ENCODE assay signal across 8 mouse cellular contexts in genomic region chr13:59431124-59431864, GRCm38 (mm10).
DNase-seq lines count a peak whose midpoint lies in the region; ATAC-seq and TF ChIP-seq lines count a peak whose summit lies in the region.

No protein-coding gene starts in this region.

- H3K9ac ChIP-seq in heart, embryonic 11.5 days (ENCODE audit: low read depth, low read length) = no peak overlapping the region
- no peak overlapping the region for H3K9ac ChIP-seq in midbrain, embryonic 11.5 days (ENCODE audit: low read length)

- H3K9me3 ChIP-seq in heart, embryonic 11.5 days (replicated peaks; ENCODE audit: control insufficient read depth, low read length) = no peaks in the 10 kb centered on the region
- no peaks in the 10 kb centered on the region for H3K9me3 ChIP-seq in midbrain, embryonic 11.5 days (ENCODE audit: control insufficient read depth, low read length)

- H3K36me3 ChIP-seq in heart, embryonic 11.5 days (ENCODE audit: control insufficient read depth, insufficient read depth, low read length) = no peaks in the 10 kb centered on the region
- H3K36me3 ChIP-seq in midbrain, embryonic 11.5 days (ENCODE audit: control insufficient read depth, insufficient read depth, low read length) = no peaks in the 10 kb centered on the region

- no peaks in the 10 kb centered on the region for H3K27me3 ChIP-seq in heart, embryonic 11.5 days (ENCODE audit: control insufficient read depth, insufficient read depth, low read length)
- H3K27me3 ChIP-seq in midbrain, embryonic 11.5 days (ENCODE audit: control insufficient read depth, insufficient read depth, low read length) = no peaks in the 10 kb centered on the region

- WGBS in heart, embryonic 11.5 days (ENCODE audit: insufficient replicate concordance) = 56% methylated on average over 18 of the region's 18 CpGs
- 74% methylated on average over 18 of the region's 18 CpGs for WGBS in midbrain, embryonic 11.5 days

- no peak for ATAC-seq in heart, embryonic 11.5 days (replicated peaks; ENCODE audit: insufficient number of reproducible peaks, low FRiP score, low TSS enrichment)
- no peak for ATAC-seq in midbrain, embryonic 11.5 days (ENCODE audit: low FRiP score)

- peaks cover 1% of the 10 kb centered on the region; the same call in 1 of the 2 replicates for H3K4me1 ChIP-seq in cortical plate, adult 2 months (ENCODE audit: control insufficient read depth, insufficient read depth, low read length)
- no peaks in the 10 kb centered on the region for H3K4me1 ChIP-seq in heart, embryonic 11.5 days (ENCODE audit: control insufficient read depth, insufficient read depth, low read length)
- no peaks in the 10 kb centered on the region for H3K4me1 ChIP-seq in midbrain, embryonic 11.5 days (ENCODE audit: control insufficient read depth, insufficient read depth, low read length)

- H3K27ac ChIP-seq in cortical plate, adult 2 months (ENCODE audit: insufficient read depth, low read length) = no peak overlapping the region
- no peak overlapping the region for H3K27ac ChIP-seq in heart, embryonic 11.5 days (ENCODE audit: low read depth, low read length)
- H3K27ac ChIP-seq in midbrain, embryonic 11.5 days (ENCODE audit: low read depth, low read length) = no peak overlapping the region

- peak overlapping the region; percentile 41 for H3K4me2 ChIP-seq in heart, embryonic 11.5 days
- no peak overlapping the region for H3K4me2 ChIP-seq in midbrain, embryonic 11.5 days

- TF ChIP-seq CTCF in cortical plate, adult 2 months (IDR thresholded peaks at IDR 0.05; ENCODE audit: extremely low read depth, insufficient read depth, low read length) = no peak

- TF ChIP-seq POLR2A in cortical plate, adult 2 months (IDR thresholded peaks at IDR 0.05; ENCODE audit: extremely low read depth, insufficient read depth, low read length) = 0 out of 2 replicates have a peak, but pooled peaks have one; percentile 27

- H3K4me3 ChIP-seq in cortical plate, adult 2 months (ENCODE audit: insufficient read depth, low read length) = no peak overlapping the region
- H3K4me3 ChIP-seq in heart, embryonic 11.5 days (ENCODE audit: low read depth, low read length) = no peak overlapping the region
- H3K4me3 ChIP-seq in midbrain, embryonic 11.5 days (ENCODE audit: low read depth, low read length) = no peak overlapping the region

- peak; percentile 39 for DNase-seq in right cerebral cortex, postnatal 14 days
- no peak for DNase-seq in right cerebral cortex, adult 18-20 months
- DNase-seq in kidney, postnatal 4 days = peak; percentile 57 to 62
- peak; percentile 76 for DNase-seq in midbrain, embryonic 11.5 days (ENCODE audit: low spot score, missing footprints)
- DNase-seq in thymus, postnatal 25 days = no peak
- DNase-seq in thymus, postnatal 36 days = no peak

Comparison
In these comparisons a context has a peak if more than half of its experiments do, and no peak if none do; other contexts are left out.
1. DNase-seq: peak in right cerebral cortex, postnatal 14 days (single experiment), kidney, postnatal 4 days (2 of 2) and midbrain, embryonic 11.5 days (single experiment); none in right cerebral cortex, adult 18-20 months (single experiment), thymus, postnatal 25 days (single experiment) and thymus, postnatal 36 days (0 of 2).